Mouse (Mus musculus): ENCODE measurements around the gene Tubb3.

The Tubb3 gene

GRCm38 (mm10) chr8:123431616-123432365 is 20.6 kb downstream of the Tubb3 start:
- 96% methylated on average over 25 of the region's 25 CpGs for whole genome bisulfite sequencing

GRCm38 (mm10) chr8:123432381-123432780 is 21.2 kb downstream of the Tubb3 start:
- WGBS, result 95% methylated on average over 16 of the region's 16 CpGs

- 97% methylated on average over 47 of the region's 47 CpGs for WGBS
Observed at GRCm38 (mm10) chr8:123433241-123433974, 22.2 kb downstream of the Tubb3 start.

- 85% methylated on average over 2 of the region's 2 CpGs for WGBS
Observed at GRCm38 (mm10) chr8:123441788-123442187, 30.6 kb downstream of the Tubb3 start.

GRCm38 (mm10) chr8:123442351-123442750 is 31.1 kb downstream of the Tubb3 start:
- WGBS, result 87% methylated on average over 5 of the region's 5 CpGs

- WGBS, result 2% methylated on average over 41 of the region's 41 CpGs
Observed at GRCm38 (mm10) chr8:123442871-123443575, 31.8 kb downstream of the Tubb3 start.

- WGBS, result 11% methylated on average over 4 of the region's 4 CpGs
Observed at GRCm38 (mm10) chr8:123443576-123443921, 32.3 kb downstream of the Tubb3 start.

- 81% methylated on average over 6 of the region's 6 CpGs for WGBS
Observed at GRCm38 (mm10) chr8:123444131-123444530, 32.9 kb downstream of the Tubb3 start.

GRCm38 (mm10) chr8:123445981-123446380 is 34.8 kb downstream of the Tubb3 start:
- WGBS, result 92% methylated on average over 10 of the region's 10 CpGs

- 95% methylated on average over 6 of the region's 6 CpGs for WGBS
Observed at GRCm38 (mm10) chr8:123446799-123447198, 35.6 kb downstream of the Tubb3 start.

- 80% methylated on average over 5 of the region's 5 CpGs for WGBS
Observed at GRCm38 (mm10) chr8:123450783-123451182, 39.6 kb downstream of the Tubb3 start.

- 95% methylated on average over 12 of the region's 12 CpGs for WGBS
Observed at GRCm38 (mm10) chr8:123451747-123452146, 40.5 kb downstream of the Tubb3 start.

- 57% methylated on average over 4 of the region's 4 CpGs for WGBS
Observed at GRCm38 (mm10) chr8:123452149-123452548, 40.9 kb downstream of the Tubb3 start.

- 84% methylated on average over 7 of the region's 7 CpGs for WGBS
Observed at GRCm38 (mm10) chr8:123453291-123453690, 42.1 kb downstream of the Tubb3 start.

GRCm38 (mm10) chr8:123453951-123454350 is 42.7 kb downstream of the Tubb3 start:
- WGBS, result 93% methylated on average over 5 of the region's 5 CpGs

- 96% methylated on average over 6 of the region's 6 CpGs for WGBS
Observed at GRCm38 (mm10) chr8:123454559-123454958, 43.3 kb downstream of the Tubb3 start.

GRCm38 (mm10) chr8:123463651-123464050 is 52.4 kb downstream of the Tubb3 start:
- WGBS, result 93% methylated on average over 4 of the region's 4 CpGs

GRCm38 (mm10) chr8:123467476-123467875 is 56.3 kb downstream of the Tubb3 start:
- 61% methylated on average over 3 of the region's 3 CpGs for WGBS

All from cerebral cortex, adult 2 months (tissue).